Mouse (Mus musculus) lung, postnatal 14 days (tissue): ENCODE results near the gene Lrig1.

ENCODE experiments used
- DNase-seq: peaks from one replicate; pipeline ENCODE4 v3.0.0; 2021

The Lrig1 gene

DNA sequence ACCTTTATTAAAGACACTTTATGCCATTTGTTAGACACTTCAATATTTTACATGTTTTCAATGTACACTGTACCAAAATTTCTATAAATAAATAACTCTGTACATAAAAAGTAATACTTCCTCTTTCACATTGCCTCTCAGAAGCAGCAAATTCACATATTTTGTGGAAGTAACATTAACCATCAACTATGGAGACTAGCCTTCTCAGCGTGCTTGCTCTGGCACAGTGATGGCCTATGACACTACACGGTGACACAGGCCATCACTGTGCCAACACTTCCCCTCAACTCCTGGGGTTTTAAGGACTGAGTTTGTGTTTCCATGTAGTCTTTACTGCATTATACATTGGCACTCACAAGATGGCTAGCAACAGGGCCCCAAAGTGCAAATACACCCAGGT is 95.4 kb downstream of the Lrig1 start:
- no peak for DNase-seq

DNA sequence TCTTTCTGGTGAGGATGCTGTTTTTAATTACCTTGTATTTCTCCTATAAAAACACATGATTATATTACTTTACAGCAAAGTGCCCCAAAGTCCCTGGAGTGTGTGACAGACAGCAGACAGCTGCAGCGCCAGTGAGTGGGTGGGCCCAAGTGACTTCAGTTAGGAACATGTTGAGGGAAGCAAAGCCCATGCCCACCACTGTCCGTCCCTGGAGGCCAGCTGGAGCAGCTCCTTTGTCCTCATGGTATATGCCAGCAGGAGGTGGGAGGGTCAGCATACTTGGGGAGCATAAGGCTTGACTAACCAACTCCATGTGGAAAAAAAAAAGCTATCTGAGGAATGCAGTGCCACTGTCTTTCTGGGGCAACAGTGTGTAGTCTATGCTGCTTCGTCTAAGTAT is 95.9 kb downstream of the Lrig1 start:
- DNase-seq, result no peak

DNA sequence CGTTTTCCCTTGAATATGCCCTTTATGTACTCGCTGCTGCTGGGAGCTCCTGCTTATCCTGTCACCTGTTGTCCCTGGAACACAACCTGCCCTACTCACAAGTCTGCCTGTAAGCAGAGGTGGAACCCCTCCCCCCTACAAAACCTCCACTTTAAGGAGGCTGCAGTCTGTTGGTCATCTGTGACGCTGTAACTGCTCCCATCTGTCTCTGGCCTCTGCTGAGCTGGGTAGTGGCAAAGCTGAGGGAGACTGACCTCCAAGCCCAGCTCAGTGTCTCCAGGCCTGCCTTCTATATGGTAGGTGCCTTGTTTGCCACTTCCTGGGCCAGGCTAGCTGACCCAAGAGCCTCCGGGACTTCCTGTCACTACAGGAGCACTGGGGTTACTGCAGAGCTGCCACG is 98.1 kb downstream of the Lrig1 start:
- no peak for DNase-seq

DNA sequence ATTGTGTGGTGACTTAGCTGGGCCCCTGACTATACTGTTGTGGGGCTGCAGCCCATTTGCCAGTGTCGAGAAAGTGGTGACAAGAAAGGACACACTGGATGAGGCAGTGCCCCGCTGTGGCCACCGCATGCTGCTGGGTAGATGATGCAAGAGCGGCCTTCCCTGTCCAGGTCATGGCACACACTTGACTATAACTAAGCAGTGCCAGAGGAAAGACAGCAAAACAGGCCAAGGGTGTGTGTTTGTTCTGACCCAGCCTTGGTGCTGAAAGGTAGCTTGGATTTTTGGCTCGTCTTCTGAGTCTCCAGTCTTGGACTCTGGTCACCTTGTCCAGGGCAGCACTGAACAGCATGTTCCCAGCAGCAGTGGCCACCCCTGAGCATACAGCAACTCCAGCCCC is 98.9 kb downstream of the Lrig1 start:
- peak; percentile 7 for DNase-seq

DNA sequence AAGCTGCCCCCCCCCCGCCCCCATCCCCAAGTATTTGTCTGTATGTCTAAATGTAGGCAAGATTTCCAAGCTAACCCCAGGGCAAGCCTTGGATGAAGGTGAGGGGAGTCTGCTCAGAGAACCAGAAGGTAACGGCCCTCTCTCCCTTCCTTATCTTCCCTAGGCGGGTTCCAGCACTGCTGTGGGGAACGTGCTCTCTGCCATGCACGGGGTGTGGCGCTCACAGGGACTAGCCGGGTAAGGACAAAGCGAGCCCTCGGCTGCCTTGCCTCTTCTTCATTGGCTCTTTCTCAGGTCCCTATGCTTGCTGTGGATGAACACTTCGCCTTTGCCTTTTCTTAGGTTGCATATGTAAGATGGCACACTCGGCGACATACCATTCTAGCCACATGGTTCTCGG is 100.9 kb downstream of the Lrig1 start:
- DNase-seq, result no peak

DNA sequence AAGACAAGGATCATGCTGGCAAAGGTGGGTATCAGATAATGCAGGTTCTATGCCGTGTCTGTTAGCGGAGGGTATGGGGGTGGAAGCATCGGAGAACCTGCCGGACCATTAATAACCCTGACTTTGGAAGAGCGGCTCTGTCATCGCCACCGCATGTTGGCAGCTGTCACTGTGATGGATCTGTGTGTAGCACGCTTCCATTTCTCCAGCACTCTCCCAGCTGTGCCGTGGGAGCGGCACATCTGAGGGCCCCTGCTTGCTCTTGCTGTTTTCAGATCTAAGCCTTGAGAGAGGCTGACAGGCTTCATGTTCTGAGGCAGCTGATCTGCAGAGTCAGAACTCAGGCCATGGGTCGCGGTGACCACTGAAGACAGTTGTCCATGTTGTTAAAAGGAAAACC is 101.5 kb downstream of the Lrig1 start:
- no peak for DNase-seq

DNA sequence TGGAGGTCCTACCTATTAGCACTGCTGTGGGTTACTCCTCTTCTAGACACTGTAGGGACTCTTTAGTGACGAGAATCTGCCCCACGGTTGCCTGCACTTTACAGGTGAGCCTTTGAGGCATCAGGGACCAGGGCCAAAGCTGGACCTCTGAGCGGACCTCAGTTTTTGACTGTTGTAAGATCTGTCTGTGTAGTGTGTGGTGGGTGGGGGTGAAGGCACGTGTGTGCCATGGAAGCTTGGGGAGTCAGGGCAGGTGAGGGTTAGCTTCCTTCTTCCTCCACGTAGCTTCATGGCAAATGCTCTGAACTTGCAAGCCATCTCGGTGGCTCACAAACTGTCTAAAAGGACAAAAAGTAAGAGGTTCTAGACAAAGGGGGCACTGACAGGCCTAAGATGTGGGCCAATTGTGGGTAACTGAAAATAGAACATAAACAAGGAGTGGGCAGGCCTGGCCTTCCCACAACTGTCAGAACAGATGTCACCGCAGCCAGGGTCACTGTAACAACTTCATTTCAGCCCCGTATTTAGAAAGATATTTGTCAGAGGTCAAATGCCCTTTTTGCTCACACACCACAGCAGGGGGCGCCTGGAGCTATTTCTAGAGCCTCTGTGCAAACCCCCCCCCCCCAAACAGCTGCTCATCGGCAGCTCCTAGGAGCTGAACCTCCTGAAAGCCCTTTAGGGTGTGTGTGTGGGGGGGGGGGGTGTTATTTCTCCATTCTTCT is 103.0 kb downstream of the Lrig1 start:
- peak; percentile 37 for DNase-seq

DNA sequence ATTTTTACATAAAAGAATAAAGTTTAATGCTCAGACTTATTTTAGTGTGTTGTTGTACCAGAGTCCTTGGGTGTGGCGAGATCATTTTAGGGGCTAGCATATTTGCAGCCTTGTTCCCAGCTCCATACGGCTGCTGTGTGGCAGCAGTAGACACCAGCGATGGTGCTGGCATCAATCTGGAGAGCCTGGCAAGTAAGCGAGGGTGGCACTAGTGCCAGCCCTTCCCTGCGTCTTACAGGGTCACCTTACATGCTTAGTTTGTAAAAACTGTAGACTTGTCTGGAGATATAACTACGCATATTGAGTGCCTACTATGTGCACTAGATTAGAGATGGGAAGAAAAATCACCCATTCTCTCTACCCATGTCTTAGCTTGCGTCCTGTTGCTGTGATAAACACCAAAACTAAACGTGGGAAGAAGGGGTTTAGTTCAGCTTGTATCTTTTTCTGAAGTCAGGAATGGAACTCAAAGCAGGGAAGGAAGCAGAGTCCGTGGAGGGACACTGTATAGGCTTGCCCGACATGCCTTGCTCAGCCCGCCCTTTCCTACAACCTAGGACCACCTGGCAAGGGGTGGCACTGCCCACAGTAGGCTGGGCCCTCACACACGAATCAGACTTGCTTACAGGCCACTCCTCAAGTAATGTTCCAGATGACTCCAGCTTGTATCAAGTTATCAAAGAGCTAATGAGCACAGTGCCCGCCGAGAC is 103.8 kb downstream of the Lrig1 start:
- no peak for DNase-seq

DNA sequence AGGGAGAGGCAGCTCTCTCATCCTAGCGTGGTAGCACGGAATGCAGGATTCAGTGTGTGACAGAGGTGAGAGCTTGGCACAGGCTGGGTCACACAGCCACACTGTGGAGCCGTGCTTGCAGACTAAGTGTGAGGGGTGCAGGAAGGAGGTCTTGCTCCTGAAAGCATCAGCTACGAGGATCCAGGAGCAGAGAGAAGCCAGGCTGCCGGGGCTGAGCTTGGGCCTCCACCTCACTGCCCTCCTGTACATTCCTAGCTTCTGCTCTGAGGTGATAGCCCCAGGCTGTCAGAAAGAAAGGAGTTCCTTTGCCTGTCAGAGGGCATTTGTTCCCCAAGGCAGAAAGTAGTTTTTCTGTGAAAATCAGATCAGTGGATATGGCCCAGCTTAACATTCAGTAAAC is 104.8 kb downstream of the Lrig1 start:
- no peak for DNase-seq

DNA sequence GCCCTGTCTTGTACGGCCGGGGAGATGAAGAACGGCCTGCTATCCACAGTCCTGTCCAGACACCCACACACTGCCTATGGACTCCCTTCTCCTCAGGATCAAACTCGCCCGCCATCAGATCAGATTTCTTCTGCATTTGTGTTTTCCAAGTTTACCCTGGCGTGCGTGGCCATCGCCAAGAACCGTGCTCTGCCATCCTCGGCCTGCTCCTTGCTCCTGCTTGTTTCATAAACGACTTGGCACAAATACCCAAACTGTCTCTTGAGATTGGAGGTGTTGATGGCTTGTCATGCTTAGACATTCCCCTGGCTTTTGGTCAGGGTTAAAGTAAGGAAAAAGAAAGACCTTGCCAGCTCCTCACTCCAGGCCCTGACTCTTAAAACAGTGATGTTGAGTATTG is 105.2 kb downstream of the Lrig1 start:
- DNase-seq, result no peak

DNA sequence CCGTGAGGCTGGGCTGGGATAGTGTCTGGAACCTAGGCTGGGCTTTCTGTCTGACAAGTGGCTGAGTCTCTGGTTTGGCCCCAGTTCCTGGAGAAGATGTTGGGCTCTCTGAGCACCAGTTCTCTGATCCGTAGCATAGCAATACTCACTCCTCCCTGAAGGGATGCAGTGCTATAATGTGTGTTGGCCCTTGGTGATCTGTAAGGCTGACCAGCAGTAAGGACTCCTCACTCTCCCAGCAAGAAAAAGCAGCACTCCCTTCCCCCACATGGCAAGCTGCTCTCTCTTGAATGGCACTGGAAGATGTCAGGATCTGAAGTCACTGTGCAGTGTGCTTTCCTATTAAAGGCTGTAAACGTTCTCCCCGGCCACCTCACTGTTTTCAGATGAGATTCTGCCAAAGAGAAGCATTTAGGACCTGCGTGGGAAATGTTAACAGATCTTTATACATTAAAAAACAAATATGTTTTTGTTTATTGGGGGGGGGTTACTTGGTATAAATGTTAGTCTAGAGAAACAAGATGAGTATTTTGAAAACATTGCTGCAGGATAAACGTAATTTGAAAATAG is 105.8 kb downstream of the Lrig1 start:
- DNase-seq, result no peak

DNA sequence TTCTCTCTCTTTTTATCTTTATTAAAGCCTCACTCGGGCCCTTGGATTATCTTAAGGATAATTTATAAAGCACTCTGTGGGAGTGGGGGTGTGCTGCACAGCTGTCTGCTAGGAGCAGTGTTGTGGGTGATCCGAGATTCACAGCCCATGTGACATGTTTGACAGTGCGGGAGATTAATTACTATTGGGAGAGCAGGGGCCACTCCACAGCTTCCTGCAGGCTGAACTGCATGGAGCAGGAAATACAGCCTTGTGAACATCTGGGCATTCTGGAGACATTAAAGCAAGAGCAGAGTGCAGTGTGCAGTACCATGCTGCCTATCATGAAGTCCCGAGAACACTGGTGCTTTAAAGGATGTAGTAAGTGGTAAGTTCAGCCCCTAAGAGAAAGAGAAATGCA is 107.2 kb downstream of the Lrig1 start:
- no peak for DNase-seq

DNA sequence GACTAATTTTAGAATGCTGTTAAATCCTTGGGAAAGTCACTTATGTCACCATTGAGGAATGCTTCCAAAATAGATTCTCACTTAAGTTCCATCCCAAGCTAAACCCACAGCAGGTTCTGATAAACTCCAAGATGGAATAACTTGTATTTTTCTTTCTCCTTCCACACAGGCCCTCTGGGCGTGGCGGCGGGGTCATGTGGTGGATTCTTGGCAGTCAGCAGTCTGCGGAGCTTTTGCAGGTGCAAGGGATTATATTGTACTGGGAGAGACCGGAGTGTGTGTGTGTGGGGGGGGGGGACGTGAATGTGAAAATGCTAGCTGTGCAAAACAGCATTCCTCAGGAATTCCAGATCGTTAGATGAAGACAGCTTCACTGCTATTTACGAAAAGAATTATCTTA is 107.7 kb downstream of the Lrig1 start:
- DNase-seq, result no peak

DNA sequence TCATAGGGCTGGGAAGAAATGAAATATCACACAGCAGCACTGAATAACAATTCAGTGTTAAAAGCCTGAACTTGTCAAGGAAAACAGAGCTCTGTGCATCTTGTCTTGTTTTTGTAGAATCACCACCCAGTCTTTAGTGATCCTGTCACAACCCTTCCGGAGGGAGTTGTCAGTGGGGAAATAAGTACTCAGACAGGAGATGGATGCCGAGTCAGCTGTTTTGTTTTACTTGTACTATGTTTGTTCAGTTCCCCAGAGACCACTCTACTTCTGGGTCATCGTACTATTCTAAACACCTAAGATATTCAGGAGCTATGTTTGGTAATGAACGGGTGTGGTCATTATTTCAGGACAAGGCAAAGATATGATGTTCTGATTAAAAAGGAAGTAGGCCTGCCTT is 111.6 kb downstream of the Lrig1 start:
- no peak for DNase-seq

DNA sequence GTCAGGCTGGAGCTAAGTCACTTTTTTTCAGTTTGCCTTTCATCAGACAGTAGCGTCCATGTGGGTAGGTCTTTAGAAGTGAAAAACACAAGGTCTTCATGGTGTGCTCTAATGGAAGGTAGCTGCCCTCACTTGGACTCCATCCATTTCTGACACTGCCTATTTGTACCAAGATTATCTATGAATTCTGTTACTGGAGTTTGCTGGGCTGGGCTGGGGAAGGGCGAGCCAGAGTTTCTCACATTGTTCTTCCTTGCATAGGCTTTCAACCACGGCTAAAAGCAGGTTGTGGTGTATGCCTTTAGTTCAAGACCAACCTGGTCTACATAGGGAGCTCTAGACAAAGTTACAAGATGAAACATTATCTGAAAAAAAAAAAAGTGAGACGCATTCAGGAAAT is 115.0 kb downstream of the Lrig1 start:
- no peak for DNase-seq

DNA sequence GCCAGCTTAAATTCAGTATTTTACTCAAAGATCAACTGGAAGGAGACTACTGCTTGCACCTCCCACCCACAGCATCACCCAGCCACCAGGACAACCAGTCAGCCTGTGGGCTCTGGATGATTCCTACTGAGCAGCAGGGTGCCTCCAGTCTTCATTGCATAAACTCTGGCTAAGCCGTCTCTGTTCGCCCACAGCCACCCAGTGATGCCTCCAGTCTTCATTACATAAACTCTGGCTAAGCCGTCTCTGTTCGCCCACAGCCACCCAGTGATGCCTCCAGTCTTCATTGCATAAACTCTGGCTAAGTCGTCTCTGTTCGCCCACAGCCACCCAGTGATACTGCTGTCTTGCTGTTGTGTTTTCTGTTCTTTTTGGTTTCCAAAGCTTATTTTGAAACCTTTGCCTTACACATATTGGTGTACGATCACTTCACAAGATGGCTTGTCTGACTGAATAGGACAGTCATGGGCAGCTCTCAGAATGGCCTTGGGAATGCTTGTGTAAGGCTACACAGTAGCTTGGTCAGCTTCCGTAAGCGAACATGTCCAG is 115.7 kb downstream of the Lrig1 start:
- no peak for DNase-seq

DNA sequence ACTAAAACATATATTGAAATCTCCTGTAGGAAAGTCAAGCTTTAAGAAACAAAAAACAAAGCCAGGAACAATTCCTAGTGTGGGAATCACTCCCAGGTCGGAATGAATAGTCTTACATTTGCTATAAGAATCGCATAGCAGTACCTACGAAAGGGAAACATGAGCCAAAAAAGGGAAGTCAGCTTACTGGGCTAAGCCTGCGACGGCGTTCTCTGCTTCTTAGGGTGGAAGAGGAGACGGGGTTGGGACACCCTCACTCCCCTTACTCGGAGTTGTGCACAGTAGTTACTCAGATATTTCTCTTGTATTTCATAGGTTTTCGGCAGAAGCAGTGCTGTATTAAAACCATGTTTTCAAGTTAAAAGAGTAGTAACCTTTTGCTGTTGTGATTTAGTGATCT is 117.9 kb downstream of the Lrig1 start:
- DNase-seq, result no peak

DNA sequence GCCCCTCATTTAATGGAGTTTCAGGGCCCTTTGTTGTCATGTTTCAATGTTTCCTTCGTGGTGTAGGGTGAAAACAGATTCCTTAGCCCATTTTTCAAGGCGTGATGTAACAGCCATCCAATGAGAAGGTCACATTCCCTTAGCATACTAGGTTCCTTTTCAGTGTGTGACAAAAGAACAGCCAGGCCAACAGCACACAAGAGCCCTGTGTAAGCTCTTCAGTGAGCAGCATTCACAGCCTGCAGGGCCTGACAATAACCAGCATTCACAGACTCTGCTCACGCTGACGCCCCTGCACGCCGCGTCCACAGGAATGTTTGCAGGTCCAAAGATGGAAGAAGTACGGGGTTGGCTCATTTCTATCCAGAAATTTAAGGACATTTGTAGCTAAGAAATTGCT is 122.0 kb downstream of the Lrig1 start:
- DNase-seq, result no peak

DNA sequence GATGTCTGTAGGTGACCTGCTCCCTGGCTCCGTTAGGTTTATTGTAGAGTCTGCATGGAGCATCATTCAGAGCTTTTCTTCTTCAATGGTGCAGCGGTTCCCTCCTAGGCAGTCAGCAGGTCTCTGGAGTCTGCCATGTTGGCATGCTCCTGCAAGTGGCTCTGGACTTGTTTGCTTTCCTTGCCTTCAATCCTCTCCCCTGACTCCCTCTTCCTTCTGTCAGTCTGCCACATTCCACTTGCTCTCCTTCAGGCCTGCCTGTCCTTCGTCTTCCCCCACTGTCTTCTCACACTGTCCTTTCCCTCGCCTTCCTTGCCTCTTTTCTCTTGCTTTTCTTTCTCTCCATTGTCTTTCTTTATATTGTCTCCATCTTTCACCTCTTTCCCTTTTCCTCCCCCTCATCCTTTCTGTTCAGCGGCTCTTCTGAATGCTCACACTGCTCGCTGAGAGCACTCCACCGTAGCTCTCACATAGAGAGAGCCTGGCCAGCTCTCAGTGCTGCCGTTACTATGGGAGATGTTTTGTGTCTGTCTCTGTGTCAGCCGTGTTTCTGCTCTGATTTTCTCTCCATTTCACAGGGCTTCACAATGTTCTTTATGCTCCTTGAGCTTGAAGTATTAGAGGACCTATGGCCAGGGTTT is 124.3 kb downstream of the Lrig1 start:
- no peak for DNase-seq

DNA sequence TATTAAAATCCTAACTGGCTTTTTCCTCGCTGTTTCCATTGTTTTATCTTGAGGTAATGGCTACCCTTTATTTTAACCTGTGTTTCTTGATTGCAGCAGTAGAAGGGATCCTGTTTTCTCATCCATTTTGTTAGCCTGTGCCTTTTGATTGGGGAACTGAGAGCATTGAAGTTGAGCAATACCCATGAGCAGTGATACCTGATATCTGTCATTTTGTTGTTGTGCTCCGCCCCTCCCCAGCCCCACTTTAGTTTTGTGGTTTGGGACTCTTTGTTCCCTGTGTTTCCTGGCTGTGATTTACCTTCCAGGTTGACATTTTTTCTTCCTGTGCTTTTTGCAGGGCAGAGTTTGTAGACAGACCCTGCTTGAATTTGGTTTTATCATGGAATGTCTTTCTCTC is 131.9 kb downstream of the Lrig1 start:
- no peak for DNase-seq

DNA sequence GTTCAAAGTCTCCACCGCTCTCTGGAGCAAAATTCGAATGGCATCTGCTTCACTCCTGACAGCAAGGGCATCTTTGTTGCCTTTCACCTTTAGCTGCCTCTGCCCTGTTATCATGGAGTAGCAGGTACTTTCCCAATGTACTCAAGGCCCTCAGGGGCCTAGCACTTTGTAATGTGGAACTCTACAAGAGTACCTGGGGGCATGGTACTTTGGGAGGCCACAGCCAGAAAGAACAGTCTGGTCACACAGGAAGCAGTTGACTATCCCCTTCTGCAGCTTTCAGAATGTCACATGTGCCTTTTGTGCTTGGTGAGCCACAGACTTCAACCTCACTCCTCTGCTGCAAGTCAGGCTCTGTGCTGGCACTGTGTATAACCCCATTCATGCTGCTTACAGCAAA is 134.2 kb downstream of the Lrig1 start:
- no peak for DNase-seq

DNA sequence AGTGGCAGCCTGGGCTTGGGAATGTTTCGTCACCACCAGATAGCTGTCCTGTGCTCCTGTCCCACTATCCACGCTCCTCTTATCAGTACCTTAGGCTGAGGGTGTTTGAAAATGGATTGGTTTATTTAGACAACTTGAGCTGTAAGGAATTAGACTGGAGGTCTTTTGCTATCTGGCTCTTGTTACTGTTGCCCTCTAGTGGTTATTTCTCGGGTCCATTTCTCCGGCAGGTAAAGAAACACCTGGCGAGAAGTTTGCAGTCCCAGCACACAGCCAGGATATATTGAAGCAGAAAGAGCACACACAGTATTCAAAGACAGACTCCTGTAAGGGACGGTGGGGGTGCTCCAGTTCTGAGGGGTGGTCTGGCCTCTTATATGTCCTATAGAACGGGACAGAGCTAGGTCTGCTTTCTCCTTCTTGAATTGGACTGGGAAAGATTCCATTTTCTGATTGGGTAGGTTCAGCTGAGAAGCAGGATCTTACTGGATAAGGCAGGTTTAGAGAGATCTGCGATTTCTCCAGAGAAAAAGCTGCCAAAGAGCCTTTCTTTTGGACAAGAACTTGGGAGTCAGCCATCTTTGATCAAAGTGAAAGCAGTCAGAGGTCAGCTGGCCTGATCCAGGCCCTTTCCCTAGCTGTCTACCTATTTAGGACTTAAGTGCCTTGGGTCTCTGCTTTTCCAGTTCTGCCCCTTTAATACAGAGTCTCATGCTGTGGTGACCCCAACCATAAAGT is 136.6 kb downstream of the Lrig1 start:
- DNase-seq, result no peak

DNA sequence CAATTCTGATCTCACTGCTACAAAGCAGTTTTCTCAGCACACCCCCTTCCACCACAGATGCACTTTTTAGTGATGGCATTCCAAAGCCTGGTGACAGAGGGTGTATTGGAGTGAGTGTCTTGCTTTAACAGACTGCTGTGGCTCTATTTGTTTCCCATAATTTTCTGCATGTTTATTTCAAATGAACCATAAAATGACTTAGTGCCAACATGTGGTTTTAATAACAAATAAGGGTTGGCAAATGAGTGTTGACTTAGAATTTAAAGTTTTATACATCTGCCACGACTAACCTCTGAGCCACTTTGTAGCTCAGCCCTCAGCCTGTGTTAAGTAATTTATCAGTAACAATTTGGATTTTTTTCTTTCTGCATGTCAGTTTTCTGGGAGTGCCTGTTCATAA is 138.6 kb downstream of the Lrig1 start:
- DNase-seq, result no peak
